Mouse (Mus musculus): ENCODE measurements at regions not wholly inside any gene's neighbourhood (a gene's known extent, or its start where the extent isn't known, plus 50 kb on each side); places are given as distances from the start of the nearest gene placed in this dataset.

DNA sequence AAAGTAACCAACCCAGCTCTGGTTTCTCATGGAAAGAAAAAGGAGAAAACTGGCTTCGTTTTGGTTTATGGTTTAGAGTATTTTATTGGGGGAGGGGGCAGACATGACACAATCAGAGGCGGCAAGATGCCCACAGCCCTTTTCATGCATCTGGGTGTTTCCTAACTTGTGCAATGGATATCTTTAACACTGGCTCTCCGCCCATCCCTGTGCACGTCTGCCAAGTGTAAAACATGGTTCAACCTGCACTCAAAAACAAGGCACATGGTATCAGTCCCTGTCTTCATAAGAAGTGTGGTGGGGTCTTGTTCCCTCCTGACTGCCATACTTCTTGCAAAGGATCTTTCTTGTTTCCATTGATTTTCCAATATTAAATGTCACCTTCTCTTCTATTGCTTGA is 310.6 kb downstream of the Wdr11 start:
- no peak for TF ChIP-seq POLR2A (IDR thresholded peaks at IDR 0.05; ENCODE audit: insufficient read depth, low read depth, low read length)
- TF ChIP-seq CTCF (IDR thresholded peaks at IDR 0.05; ENCODE audit: insufficient read depth, low read depth, low read length): no peak

Measured in olfactory bulb, adult 2 months (tissue).